Mouse (Mus musculus) thymus, adult 2 months (tissue): ENCODE results near the gene Thap8.

Experiments used
- CTCF ChIP-seq: fragments of 200-500 bp; IDR thresholded peaks from 2 replicates; pipeline ENCODE4 v1.5.1; 2012; ENCODE audit warnings: mild to moderate bottlenecking, control low read depth, low read length, moderate library complexity, borderline replicate concordance; ENCODE audit not compliant: control insufficient read depth, poor library complexity, insufficient read depth; ENCODE audit errors: extremely low read depth
- POLR2A ChIP-seq: fragments of 200-500 bp; IDR thresholded peaks from 2 replicates; pipeline ENCODE4 v1.6.1; 2012; ENCODE audit warnings: mild to moderate bottlenecking, low read length, control low read depth, moderate library complexity; ENCODE audit not compliant: control insufficient read depth, poor library complexity, insufficient read depth; ENCODE audit errors: extremely low read depth

DNA sequence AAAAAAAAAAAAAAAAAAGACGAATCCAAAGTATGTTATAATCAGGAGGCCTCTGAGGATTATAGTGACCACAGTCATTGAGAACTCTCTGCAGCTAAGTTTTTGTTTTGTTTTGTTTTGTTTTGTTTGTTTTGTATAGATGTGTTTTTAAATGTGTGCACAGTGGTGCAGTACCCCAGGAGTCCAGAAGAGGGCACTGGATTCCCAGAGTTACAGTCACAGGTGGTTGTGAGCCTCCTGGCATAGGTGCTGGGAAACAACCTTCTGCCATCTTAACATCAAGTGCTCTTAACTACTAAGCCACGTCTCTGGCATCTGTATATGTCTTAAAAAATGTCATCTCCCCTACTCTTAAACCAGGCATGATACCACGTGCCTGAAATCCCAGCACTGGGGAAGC, 21.0 kb downstream of the Thap8 start:
- no peak for TF ChIP-seq CTCF
- no peak for TF ChIP-seq POLR2A
